Mouse (Mus musculus) bone marrow macrophage, adult 2 months (primary cell): ENCODE results near the gene Srsf3.

Experiments used
- CTCF ChIP-seq: IDR thresholded peaks from 2 replicates; pipeline ENCODE4 v1.5.1; 2012; ENCODE audit warnings: low read depth, mild to moderate bottlenecking, low read length, moderate library complexity
- POLR2A ChIP-seq: IDR thresholded peaks from 2 replicates; pipeline ENCODE4 v1.6.1; 2012; ENCODE audit warnings: mild to moderate bottlenecking, low read depth, low read length, borderline replicate concordance

- no peak for TF ChIP-seq CTCF
- no peak for TF ChIP-seq POLR2A
Measured at GRCm38 (mm10) chr17:28991286-28991685, 41.1 kb upstream of the Srsf3 start.
